Mouse (Mus musculus): Measurements from ENCODE around the gene Ssu72. TPM values are rescaled to one million over a fixed set of nuclear protein-coding genes. Genes with fewer than 3 reads are reported as not detected.

Ssu72 gene
- total and polyA plus RNA-seq, 2 experiments from 2014 or later, result 84.1 to 152 TPM

DNA sequence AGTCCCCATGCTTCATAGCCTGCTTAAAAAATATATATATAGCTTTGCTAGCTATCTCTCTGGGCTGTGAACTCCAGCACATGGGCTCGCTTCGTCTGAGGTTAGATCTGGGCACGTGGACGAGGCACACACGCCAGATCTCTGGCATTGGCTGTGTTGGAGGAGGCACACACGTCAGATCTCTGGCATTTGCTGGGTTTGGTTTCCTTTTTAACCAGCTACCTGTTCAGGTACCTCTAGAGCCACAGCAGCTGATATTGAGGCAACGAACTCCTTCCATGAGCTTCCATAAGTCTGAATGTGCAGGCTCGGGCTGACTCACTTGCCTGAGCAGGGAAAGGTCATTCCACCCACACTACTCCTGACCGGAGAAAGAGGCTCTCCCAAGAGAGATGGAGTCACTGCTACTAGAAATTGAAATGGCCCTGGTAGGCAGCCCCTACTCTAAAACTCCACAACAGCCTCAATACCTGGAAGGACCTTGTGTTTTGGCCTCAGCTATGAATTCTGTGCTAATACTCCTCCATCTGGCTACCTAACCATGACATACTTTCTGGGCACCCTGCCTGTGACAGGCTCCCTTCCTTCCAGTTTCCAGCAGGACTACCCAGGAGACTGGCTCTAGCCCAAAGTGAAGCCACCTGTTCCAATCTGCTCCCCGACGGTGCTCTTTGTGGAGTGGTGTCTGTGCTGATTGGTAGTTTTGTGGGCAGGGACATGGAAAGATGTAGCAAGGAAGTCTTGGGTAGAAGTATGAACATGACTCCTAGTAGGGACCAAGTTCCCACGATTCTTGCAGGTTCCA lies 13.8 kb upstream of the Ssu72 start:
- peak; percentile 52 for DNase-seq (ENCODE audit: low spot score)
- Histone ChIP-seq H3K9ac (replicated peaks; ENCODE audit: low read length, poor library complexity, severe bottlenecking) (no peak overlapping the region), H3K4me1 (ENCODE audit: insufficient read depth, low read length) (peaks cover 5% of the 10 kb centered on the region), H3K4me3 (ENCODE audit: low read depth, low read length) (no peak overlapping the region), H3K27ac (ENCODE audit: low read depth, low read length) (no peak overlapping the region), H3K27me3 (ENCODE audit: insufficient read depth, low read length) (no peaks in the 10 kb centered on the region), H3K4me2 (ENCODE audit: low read depth, low read length, poor library complexity, severe bottlenecking) (no peak overlapping the region), H3K36me3 (ENCODE audit: insufficient read depth, low read length) (no peaks in the 10 kb centered on the region), H3K9me3 (ENCODE audit: low read length) (no peaks in the 10 kb centered on the region)
- WGBS, result 82% methylated on average over 12 of the region's 12 CpGs
- no peak for ATAC-seq (ENCODE audit: low FRiP score)
- no peak for TF ChIP-seq CTCF (IDR thresholded peaks at IDR 0.05)

DNA sequence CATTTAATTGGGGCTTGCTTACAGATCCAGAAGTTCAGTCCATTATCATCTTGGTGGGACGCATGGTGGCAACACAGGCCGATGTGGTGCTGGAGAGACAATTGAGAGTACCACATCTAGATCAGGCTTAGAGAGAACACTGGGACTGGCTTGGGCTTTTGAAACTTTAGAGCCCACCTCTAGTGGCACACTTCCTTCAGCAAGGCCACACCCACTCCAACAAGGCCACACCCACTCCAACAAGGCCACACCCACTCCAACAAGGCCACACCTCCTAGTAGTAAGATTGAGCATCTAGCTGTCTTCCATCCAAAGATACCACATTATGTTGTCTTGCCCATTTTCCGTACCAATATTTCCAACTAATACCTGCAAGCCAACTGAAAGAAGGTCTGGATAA lies 12.2 kb upstream of the Ssu72 start:
- 97% methylated on average over 3 of the region's 3 CpGs for WGBS

DNA sequence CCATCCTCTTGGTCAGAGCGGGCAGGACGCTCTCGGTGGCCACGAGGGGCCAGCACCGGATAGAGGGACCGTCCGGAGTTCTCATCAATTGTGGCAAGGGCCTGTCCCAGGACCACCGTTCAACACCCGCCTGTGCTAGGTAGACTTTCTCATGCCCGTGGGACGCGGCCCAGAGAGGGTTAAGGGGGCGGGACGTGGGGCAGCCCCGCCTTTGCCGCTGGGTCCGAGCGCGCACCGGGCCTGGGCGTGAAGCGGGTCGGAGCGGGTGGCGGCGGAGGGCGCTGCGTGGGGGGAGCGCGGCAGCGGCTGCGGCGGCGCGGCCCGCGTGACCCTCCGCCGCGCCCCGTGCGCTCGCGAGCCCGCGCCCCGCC lies 10.5 kb upstream of the Ssu72 start, which contains the start of gene Fndc10:
Gene Fndc10, plus strand, starts transcription at position 232 of the 371 bp plus-strand sequence.
- ATAC-seq (ENCODE audit: low FRiP score), result peak; percentile 90
- 0% methylated on average over 29 of the region's 47 CpGs for WGBS
- peak; percentile 49 for TF ChIP-seq CTCF (IDR thresholded peaks at IDR 0.05)

More for the DNA sequence above, 12.2 kb upstream of the Ssu72 start:
- Histone ChIP-seq H3K4me2 (ENCODE audit: low read depth, low read length, poor library complexity, severe bottlenecking) (no peak overlapping the region), H3K27ac (ENCODE audit: low read depth, low read length) (no peak overlapping the region), H3K36me3 (ENCODE audit: insufficient read depth, low read length) (no peaks in the 10 kb centered on the region), H3K27me3 (ENCODE audit: insufficient read depth, low read length) (no peaks in the 10 kb centered on the region), H3K9ac (replicated peaks; ENCODE audit: low read length, poor library complexity, severe bottlenecking) (no peak overlapping the region), H3K9me3 (ENCODE audit: low read length) (no peaks in the 10 kb centered on the region), H3K4me1 (ENCODE audit: insufficient read depth, low read length) (peaks cover 18% of the 10 kb centered on the region), H3K4me3 (ENCODE audit: low read depth, low read length) (no peak overlapping the region)
- ATAC-seq (ENCODE audit: low FRiP score) (no peak), DNase-seq (ENCODE audit: low spot score) (no peak)
- TF ChIP-seq CTCF (IDR thresholded peaks at IDR 0.05), result no peak

DNA sequence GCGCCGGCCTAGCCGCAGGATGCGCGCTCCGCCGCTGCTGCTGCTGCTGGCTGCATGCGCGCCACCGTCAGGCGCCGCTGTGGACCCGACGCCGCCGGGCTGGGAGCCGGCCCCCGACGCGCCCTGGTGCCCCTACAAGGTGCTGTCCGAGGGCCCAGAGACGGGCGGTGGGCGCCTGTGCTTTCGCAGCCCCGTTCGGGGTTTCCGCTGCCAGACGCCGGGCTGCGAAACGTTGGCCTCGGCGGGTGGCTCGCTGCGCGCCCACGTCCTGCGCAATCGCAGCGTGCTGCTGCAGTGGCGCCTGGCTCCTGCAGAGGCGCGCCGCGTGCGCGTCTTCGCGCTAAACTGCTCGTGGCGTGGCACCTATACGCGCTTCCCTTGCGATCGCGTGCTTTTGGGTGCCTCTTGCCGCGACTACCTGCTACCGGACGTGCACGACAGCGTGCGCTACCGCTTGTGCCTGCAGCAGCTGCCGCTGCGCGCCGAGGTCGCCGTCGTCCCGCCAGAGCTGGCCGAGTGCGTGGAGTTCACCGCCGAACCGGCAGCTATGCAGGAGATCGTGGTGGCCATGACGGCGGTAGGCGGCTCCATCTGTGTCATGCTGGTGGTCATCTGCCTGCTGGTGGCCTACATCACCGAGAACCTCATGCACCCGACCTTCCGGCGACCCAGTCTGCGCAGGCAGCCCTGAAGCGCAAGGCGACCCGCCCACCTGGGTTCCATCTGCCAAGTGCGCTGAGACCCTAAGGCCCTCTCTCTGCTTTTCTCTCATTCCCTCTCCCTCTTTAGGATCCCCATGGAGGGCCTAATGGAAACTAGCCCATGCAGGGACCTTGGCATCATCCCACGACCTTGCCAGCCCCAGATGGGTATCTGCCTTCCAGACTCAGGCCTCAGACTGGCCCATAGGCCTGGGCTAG lies 9.9 kb upstream of the Ssu72 start:
- Histone ChIP-seq H3K4me1 (ENCODE audit: insufficient read depth, low read length) (peaks cover 18% of the 10 kb centered on the region), H3K27ac (ENCODE audit: low read depth, low read length) (peak overlapping the region; percentile 97), H3K9me3 (ENCODE audit: low read length) (no peaks in the 10 kb centered on the region), H3K27me3 (ENCODE audit: insufficient read depth, low read length) (no peaks in the 10 kb centered on the region), H3K36me3 (ENCODE audit: insufficient read depth, low read length) (no peaks in the 10 kb centered on the region), H3K4me2 (ENCODE audit: low read depth, low read length, poor library complexity, severe bottlenecking) (peak overlapping the region; percentile 95), H3K9ac (replicated peaks; ENCODE audit: low read length, poor library complexity, severe bottlenecking) (peak overlapping the region; percentile 87), H3K4me3 (ENCODE audit: low read depth, low read length) (peak overlapping the region; percentile 71)
- ATAC-seq (ENCODE audit: low FRiP score) (peak; percentile 91), DNase-seq (ENCODE audit: low spot score) (peak; percentile 86)
- peak; percentile 65 for TF ChIP-seq CTCF (IDR thresholded peaks at IDR 0.05)
- 1% methylated on average over 84 of the region's 92 CpGs for WGBS

More for the DNA sequence above, 10.5 kb upstream of the Ssu72 start, which contains the start of gene Fndc10:
- H3K9me3 ChIP-seq (ENCODE audit: low read length), result no peaks in the 10 kb centered on the region
- peak; percentile 73 for DNase-seq (ENCODE audit: low spot score)
- H3K4me2 ChIP-seq (ENCODE audit: low read depth, low read length, poor library complexity, severe bottlenecking), result peak within 1 kb of the TSS; percentile 95
- peak within 1 kb of the TSS; percentile 97 for H3K27ac ChIP-seq (ENCODE audit: low read depth, low read length)
- H3K36me3 ChIP-seq (ENCODE audit: insufficient read depth, low read length), result no peaks in the 10 kb centered on the region
- peaks cover 18% of the 10 kb centered on the region for H3K4me1 ChIP-seq (ENCODE audit: insufficient read depth, low read length)
- no peaks in the 10 kb centered on the region for H3K27me3 ChIP-seq (ENCODE audit: insufficient read depth, low read length)
- H3K4me3 ChIP-seq (ENCODE audit: low read depth, low read length), result peak within 1 kb of the TSS; percentile 71
- H3K9ac ChIP-seq (replicated peaks; ENCODE audit: low read length, poor library complexity, severe bottlenecking), result peak within 1 kb of the TSS; percentile 87

- no peak for TF ChIP-seq CTCF (IDR thresholded peaks at IDR 0.05)
- peaks cover 18% of the 10 kb centered on the region for H3K4me1 ChIP-seq (ENCODE audit: insufficient read depth, low read length)
- no peak for DNase-seq (ENCODE audit: low spot score)
- no peaks in the 10 kb centered on the region for H3K9me3 ChIP-seq (ENCODE audit: low read length)
- peak overlapping the region; percentile 71 for H3K4me3 ChIP-seq (ENCODE audit: low read depth, low read length)
- no peaks in the 10 kb centered on the region for H3K27me3 ChIP-seq (ENCODE audit: insufficient read depth, low read length)
- no peak for ATAC-seq (ENCODE audit: low FRiP score)
- H3K36me3 ChIP-seq (ENCODE audit: insufficient read depth, low read length), result no peaks in the 10 kb centered on the region
- WGBS, result 82% methylated on average over 4 of the region's 4 CpGs
- peak overlapping the region; percentile 97; the same call in 1 of the 2 replicates for H3K27ac ChIP-seq (ENCODE audit: low read depth, low read length)
- peak overlapping the region; percentile 95 for H3K4me2 ChIP-seq (ENCODE audit: low read depth, low read length, poor library complexity, severe bottlenecking)
- H3K9ac ChIP-seq (replicated peaks; ENCODE audit: low read length, poor library complexity, severe bottlenecking), result peak overlapping the region; percentile 87
Observed at GRCm38 (mm10) chr4:155695531-155696062, 9.0 kb upstream of the Ssu72 start.
